Mouse (Mus musculus): ENCODE data around the gene Cyp27b1. TPM values are rescaled to one million over a fixed set of nuclear protein-coding genes. Genes with fewer than 3 reads are reported as not detected.

Gene Cyp27b1
- polyA plus RNA-seq (2012; rRNA removed) = 0.28 and 0.50 TPM in 2 replicates

- no peak for DNase-seq (ENCODE audit: low spot score)
Measured at GRCm38 (mm10) chr10:127047954-127048353, at the start of gene Cyp27b1. Gene Cyp27b1, plus strand, starts transcription at chr10:127048250.

- no peak for DNase-seq (ENCODE audit: low spot score)
Measured at GRCm38 (mm10) chr10:127000529-127000928, 47.5 kb upstream of the Cyp27b1 start, which contains the start of gene Avil. Gene Avil, plus strand, starts transcription at chr10:127000709.

GRCm38 (mm10) chr10:127001297-127001696 is 46.8 kb upstream of the Cyp27b1 start:
- DNase-seq (ENCODE audit: low spot score) = no peak

GRCm38 (mm10) chr10:127002056-127002455 is 46.0 kb upstream of the Cyp27b1 start:
- DNase-seq (ENCODE audit: low spot score) = no peak

- DNase-seq (ENCODE audit: low spot score) = no peak
Measured at GRCm38 (mm10) chr10:127002765-127003164, 45.3 kb upstream of the Cyp27b1 start.

GRCm38 (mm10) chr10:127003334-127003733 is 44.7 kb upstream of the Cyp27b1 start:
- no peak for DNase-seq (ENCODE audit: low spot score)

- DNase-seq (ENCODE audit: low spot score) = no peak
Measured at GRCm38 (mm10) chr10:127003806-127004205, 44.2 kb upstream of the Cyp27b1 start.

GRCm38 (mm10) chr10:127016488-127016887 is 31.6 kb upstream of the Cyp27b1 start:
- no peak for DNase-seq (ENCODE audit: low spot score)

GRCm38 (mm10) chr10:127017071-127017470 is 31.0 kb upstream of the Cyp27b1 start:
- no peak for DNase-seq (ENCODE audit: low spot score)

- DNase-seq (ENCODE audit: low spot score) = no peak
Measured at GRCm38 (mm10) chr10:127018422-127018821, 29.6 kb upstream of the Cyp27b1 start.

- peak; percentile 90 for DNase-seq (ENCODE audit: low spot score)
Measured at GRCm38 (mm10) chr10:127030336-127031296, 17.4 kb upstream of the Cyp27b1 start, which contains the start of gene Tsfm. Gene Tsfm, minus strand, starts transcription at chr10:127030840.

- no peak for DNase-seq (ENCODE audit: low spot score)
Measured at GRCm38 (mm10) chr10:127033301-127033741, 14.7 kb upstream of the Cyp27b1 start.

- DNase-seq (ENCODE audit: low spot score) = no peak
Measured at GRCm38 (mm10) chr10:127036273-127036672, 11.8 kb upstream of the Cyp27b1 start.

GRCm38 (mm10) chr10:127037641-127038040 is 10.4 kb upstream of the Cyp27b1 start:
- no peak for DNase-seq (ENCODE audit: low spot score)

- no peak for DNase-seq (ENCODE audit: low spot score)
Measured at GRCm38 (mm10) chr10:127040569-127041214, 7.4 kb upstream of the Cyp27b1 start.

GRCm38 (mm10) chr10:127041274-127041766 is 6.7 kb upstream of the Cyp27b1 start, which contains the start of the genes Mettl1 and Eef1akmt3:
Gene Mettl1, plus strand, starts transcription at chr10:127041414.
Gene Eef1akmt3, minus strand, starts transcription at chr10:127041513.
- peak; percentile 52 for DNase-seq (ENCODE audit: low spot score)

- peak; percentile 87 for DNase-seq (ENCODE audit: low spot score)
Measured at GRCm38 (mm10) chr10:127041774-127042338, 6.2 kb upstream of the Cyp27b1 start.

GRCm38 (mm10) chr10:127042468-127043115 is 5.5 kb upstream of the Cyp27b1 start:
- no peak for DNase-seq (ENCODE audit: low spot score)

GRCm38 (mm10) chr10:127043187-127043586 is 4.9 kb upstream of the Cyp27b1 start:
- DNase-seq (ENCODE audit: low spot score) = no peak

- DNase-seq (ENCODE audit: low spot score) = no peak
Measured at GRCm38 (mm10) chr10:127048608-127049394, 751 bp downstream of the Cyp27b1 start.

All from urinary bladder, adult 2 months (tissue).